Mouse (Mus musculus) embryo, embryonic 10 days (tissue): ENCODE measurements at regions not wholly inside any gene's neighbourhood (a gene's known extent, or its start where the extent isn't known, plus 50 kb on each side); places are given as distances from the start of the nearest gene placed in this dataset.

Experiments
- DNase-seq: peaks from one replicate; pipeline ENCODE4 v3.0.0-alpha.2; 2015; ENCODE audit warnings: low spot score

DNA sequence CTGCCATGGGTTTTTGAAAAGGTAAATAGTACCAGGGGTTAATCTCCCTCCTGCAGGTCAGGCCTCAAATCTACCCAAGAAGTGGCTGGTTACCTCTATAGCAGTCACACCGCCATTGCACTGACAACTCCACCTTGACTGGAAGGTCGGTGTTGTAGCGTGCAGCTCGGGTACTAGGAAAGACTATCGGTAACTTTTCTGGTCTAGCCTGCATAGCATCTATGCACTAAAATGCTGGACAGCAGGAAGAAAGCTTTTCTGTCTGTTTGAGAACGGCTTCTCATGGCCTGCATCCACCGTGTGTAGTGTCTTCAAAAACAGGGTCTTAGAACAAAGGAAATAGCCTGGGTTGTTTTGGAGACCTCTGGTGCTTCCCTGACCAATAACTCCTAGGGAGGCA, 88.8 kb downstream of the Bms1 start:
- no peak for DNase-seq

DNA sequence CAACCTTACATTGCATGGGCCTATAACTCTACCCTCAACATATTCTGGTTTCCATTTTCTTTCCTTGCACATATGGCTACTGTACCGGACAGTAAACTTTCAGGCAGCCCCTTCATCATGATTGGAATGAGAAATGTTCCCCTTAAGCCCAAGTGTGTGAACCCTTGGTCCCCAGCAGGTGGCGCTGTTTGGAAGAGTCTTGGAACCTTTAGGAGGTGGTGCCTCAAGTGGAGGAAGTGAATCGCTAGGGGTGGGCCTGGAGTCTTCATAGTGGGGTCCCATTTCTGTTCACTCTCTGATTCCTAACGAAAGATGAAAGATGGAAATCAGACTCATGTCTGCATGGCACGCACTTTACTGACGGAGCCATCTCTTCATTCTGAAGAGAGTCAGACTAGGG, 91.8 kb downstream of the Bms1 start:
- DNase-seq = peak; percentile 22

DNA sequence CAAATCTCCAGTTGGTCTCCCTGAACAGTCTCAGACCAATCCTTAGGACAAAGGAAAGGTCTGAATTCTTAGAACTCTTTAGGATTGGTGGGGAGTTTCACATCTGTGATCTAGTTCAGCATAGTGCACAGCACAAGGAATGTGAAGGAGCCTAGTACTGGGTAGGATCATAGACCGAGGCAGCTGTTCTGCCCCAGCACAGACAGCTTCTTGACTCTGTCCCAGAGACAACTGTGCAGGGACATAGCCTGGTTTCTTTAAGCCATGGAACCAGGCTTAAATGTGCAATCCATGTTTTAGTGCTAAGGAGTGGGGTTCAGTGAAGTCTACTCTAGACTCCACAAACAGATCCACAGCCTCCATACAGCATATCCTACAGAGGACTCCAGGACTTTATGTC, 93.6 kb downstream of the Bms1 start:
- DNase-seq = no peak

DNA sequence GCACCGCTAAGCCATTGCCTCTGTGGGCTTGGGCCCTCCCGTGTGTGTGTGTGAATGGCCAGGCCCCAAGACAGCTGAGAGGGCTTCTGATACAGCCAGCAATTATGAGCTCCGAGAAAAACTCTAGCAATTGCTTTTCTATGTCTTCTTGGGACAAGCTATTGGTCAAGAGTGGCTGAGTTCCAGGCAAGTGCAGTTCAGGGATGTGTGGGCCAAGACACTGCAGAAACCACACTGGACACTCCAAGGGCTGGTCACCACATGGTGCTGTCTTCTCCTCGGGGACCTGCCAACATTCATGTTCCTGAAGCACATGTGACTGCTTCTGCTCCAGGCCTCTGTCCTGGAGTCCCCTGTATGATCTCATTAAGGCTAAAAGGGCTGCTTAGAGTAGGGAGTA, 94.7 kb downstream of the Bms1 start:
- DNase-seq = no peak

DNA sequence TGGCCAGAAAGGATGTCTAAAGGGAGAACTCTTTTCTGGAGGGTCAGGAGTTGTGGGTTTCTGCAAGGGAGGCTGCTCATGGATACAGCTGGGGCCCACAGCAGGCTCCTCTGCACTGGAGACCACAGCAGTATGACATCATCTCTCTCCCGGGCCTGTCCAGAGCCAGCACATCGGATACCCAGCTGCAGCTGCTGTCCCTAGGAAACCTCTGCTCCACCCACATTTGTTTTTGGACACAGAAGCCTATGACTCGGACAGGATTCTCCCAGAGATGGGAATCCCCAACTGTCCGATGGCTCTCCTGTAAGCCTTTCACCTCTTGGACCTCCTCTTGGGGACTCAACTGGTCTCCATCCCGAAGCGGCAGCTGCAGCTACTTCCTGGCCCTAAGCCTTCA, 96.2 kb downstream of the Bms1 start:
- no peak for DNase-seq

DNA sequence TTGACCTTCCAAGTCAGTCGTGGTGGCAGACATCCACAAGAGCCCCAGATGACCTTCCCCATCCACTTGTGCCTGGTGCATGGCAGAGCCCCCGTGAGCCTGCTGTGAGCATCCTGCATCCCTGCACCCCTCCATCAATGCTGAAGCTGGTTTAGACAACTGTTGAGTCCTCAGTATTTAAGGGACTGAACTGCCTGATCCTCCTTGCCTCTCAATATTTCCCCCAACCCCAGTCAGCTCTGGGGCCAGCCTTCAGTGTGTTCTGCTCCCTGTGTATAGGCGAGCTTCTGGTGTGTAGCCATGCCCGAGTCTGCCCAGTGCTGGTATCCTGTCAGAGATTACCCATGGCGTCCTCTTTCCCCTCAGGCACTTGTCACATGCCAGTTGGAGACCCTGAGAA, 96.6 kb downstream of the Bms1 start:
- DNase-seq = no peak

DNA sequence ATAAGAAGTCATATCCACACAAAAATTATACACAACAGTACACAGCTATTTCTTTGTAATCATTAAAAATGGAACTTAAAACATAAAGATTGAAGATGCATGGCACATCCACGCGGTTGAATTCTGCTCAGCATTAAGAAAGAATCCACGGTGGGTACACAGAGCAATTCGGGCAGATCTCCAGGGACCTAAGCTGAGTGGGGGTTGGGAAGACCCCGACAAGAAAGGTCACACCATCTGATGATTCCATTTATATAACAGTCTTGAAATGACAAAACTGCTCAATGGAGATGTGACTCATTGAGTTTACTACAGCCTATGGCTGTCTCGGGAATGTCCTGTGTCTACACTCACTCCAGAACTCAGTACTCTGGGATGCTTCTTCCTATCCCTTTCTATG, 97.2 kb downstream of the Bms1 start:
- no peak for DNase-seq

DNA sequence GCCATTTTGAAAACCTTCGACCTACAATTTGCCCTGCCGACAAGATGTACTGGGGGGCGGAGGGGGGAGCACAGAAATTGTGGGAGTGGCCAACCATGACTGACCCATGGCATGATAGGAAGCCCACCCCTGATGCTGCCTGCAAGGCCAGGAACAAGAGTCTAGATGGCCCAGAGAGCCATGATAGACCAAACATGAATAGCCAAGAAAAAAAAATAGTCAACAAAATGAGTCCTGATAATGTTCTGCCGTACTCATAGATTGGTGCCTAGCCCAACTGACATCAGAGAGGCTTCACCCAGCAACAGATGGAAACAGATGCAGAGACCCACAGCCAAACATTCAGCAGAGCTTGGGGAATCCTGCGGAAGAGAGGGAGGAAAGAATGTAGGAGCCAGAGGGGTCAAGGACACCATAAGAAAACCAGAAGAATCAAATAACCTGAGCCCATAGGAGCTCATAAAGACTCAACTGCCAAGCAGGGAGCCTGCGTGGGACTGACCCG, 99.2 kb downstream of the Bms1 start:
- no peak for DNase-seq

DNA sequence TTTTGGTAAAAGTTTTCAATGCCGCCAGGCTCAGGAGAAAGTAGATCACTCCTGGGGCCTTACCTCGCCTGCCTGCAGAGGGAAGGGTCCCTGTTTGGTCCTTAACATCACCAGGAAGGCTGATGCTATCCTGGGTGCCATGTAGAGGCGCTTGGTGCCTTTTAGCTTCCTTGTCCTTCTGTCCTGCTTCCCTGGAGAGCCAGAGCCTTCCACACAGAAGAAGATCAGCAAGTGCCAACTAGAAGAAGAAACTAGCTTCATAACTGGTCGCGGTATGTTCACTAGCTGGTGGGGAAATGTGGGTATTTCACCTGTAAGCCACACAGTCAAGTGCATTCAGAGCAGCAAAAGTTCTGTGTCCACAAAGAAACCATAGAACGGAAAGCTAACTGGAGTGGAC, 103.4 kb downstream of the Bms1 start:
- DNase-seq = no peak

DNA sequence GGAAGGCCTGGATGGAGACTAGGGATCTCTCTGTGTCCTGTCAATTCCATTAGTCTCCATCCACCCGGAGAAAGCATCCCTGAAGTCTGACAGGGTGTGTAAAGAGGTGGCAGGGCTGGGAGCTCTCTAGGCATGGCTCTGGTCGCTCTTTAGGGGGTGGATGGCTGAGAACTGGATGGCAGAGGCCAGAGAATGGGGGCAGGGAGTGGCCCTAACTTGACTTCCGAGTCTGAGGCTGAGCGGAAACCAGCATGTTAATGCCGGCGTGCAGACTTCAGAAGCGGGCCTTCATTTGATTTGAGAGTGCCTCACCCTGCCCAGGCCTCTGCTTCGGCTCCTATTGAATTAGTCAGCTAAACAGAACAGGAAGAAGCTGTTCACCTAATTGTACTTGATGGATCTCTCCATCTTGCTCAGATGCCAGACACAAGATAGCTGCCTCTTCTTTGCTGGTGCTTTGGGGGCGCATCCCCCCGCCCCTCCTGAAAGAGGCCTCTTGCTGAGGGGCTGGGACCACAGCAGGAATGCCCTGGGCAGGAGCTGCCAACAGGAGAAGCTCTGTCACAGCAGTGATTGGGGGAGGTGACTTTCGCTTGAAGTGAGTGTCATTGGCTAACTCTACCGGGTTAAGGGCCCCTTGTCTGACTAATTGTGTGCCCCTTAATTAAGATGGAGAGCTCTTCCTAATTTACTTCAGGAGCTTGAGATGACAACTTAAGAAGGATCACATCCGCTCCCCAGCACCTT, 104.2 kb downstream of the Bms1 start:
- peak; percentile 43 for DNase-seq

DNA sequence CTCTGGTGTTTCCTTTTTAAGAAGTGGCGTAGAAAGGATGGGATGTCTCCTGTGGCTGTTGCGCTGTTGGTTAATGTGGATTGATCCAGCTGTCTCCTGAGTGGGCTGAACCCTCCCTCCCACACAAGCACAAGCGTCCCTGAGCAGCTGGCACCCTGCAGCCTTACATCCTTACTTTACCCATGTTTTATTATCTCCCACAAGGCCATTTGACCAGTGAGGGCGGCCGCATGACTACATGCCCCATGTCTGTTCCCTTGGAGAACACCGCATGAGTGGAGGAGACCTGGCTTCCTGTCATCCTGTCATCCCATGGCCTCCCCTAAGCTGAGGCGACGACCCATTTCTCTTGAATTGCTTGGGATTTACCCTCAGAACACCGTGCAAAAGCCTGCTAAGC, 108.2 kb downstream of the Bms1 start:
- no peak for DNase-seq

DNA sequence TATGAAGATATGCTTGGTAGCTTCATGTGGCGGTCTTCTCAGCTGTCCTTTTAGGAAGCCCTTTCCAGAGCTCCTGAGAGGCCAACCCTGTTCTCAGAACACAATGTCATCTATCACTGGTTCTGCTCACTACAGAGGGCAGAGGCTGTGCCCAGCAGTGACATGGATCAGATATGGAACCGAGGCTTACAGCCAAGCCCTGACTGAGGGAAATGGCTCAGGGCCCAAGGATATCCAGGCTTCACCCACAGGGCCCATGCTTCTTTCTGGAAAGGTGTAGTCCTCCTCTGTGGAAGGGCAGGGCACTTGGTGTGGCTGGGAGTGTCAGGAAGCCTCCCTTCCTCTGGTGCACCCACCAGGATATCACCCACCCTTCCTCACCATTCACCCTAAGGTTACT, 109.4 kb downstream of the Bms1 start:
- DNase-seq = no peak

DNA sequence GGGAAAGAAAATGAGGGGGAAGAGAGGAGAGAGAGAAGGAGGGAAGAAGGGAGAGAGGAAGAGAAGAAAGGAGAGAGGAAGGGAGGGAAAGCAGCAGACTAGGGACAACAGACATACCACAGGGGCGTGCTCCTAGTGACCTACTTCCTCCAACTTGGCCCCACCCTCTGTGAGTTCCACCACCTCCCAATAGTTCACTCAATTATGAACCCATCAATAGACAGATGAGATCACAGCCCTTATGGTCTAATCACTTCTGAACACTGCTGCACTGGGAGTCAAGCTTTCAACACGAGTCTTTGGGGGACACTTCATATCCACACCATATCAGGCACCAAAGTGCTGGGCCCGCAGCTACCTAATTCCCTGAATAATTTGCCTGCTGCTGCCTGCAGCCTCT, 110.7 kb downstream of the Bms1 start:
- DNase-seq = no peak

DNA sequence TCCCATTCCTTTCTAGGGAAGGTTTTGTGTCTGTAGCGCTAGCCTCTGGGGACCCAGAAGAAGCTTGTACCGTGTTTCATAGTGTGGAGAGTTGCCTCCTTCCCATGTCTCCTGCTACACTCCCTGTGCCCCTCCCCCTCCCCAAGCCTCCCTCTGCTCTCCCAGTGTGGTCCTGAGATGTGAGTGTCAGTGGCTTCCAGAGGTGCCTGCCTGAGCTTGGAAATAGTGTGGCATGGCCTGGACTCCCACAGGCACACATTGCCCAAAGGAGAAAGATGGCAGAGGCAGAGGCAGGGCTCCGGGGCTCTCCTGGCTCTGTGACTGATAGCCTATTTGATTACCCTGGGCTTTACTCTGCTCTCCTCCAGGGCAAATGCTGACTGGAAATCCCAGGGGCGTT, 110.0 kb upstream of the Ret start:
- DNase-seq = no peak

DNA sequence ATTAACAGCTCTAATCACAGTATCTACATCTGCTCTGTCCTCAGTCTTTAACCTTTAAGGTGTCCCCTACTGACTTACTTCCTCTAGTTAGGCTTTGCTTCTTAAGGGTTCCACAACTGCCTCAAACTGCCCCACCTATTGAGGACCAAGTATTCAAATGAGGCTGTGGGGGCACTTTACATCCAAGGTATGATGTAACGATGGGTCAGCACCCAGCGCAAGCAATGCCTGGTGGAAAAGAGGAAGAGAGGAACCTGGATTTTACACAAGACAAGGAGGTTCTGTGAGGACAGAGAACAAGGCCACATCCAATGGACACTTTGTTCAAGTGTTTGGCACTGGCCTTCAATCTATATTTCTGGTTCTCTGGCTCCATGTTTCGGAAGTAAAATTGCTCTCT, 107.7 kb upstream of the Ret start:
- no peak for DNase-seq

DNA sequence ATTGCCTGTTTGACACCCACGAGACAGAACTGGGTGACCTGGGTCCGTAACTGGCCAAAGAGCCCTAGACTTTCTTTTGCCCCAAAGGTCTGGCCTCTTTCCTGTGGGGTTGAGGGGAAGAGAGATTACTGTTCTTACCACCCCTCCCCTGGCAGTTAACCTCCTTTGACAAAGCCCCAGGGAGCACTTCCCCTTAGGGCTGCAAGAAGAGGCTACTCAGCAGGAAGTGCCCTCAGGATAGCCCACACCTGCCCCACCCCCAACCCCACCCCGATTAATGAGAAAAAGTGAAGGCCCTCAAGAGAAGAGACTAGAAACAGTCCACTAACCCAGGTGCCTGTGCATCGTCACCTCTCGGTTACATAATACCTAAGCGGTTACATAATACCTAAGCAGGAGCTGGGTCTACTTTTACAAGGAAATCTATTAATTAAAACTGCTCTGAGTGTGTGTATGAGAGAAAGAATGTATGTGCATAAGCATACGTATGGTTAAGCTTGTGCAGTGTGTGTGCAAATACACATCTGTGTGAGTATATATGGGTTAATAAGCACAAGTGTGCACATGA, 105.3 kb upstream of the Ret start:
- DNase-seq = no peak

DNA sequence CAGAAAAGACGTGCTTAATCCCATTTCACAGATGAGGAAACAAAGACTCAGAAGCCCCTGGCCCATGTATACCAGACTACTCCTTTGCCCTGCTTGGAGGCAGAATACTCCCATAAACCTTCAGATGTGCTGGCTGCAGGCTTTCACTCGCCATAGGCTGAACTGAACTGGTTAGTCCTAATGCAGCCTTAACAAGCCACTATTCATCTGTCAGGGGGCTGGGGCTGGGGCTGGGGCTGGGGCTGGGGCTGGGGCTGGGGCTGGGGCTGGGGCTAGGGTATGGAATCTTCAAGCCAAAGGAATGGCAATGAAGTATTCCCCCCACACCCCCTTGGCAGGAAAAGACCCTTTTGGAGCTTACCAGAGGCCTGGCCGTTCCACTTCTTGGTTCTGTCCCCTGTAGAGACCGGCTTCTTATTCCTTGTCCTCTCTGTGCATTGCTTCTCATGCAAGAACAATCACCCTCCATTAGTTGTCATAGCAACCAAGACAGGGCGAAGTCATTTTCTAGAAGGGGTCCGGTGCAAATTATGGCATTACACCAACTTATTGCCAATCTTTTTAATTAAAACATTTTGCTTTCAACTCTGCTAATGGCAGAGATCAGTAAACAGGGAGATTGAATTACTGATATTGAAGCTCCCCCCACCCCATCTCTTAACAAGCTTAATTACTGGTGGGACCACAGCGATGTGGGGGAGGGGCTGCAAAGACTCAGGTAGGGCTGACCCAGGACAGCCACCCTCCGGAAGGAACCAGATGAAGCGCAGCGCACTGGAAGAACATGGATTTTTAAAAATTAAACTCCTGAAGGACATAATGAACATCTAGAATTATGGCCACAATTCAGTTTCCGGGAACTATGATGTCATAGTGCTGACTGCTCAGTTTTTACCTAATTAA, 104.6 kb upstream of the Ret start:
- peak; percentile 33 for DNase-seq

DNA sequence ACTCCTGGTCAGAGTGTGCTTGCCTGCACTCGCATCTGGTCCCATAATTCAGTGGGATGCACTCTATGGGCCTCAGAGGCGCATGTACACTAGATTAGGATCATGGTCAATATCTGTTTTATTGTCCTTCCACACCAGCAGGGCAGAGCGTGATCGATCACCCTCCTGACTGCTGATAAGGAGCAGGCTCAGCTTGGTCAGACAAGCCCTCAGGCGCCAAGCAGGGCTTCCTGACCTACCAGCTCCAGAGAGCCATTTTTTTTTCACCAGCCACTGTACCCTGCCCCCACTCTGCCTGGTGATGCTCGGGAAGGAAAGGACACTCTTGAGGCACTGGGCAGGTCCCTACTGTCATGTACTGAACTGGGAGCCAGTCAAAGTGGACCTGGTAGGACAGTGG, 103.3 kb upstream of the Ret start:
- peak; percentile 22 for DNase-seq

DNA sequence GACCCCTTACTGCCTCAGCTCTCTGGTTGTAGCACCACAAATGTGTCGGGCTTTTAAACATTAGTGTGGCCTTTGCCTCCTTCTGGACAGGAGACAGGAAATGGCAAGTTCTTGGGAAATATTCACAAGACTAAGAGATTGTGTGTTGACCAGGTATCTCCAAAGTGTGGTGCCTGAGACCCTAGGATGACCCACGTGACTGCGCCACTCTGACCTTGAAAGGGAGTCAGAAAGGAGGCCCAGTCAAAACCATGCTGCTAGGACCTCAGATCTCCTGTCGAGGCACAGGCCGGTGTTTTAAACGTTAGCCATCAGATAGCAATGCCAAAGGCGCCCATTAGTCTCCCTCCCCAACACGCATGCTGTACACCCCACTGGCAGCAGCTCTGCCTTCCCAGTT, 100.1 kb upstream of the Ret start:
- no peak for DNase-seq

DNA sequence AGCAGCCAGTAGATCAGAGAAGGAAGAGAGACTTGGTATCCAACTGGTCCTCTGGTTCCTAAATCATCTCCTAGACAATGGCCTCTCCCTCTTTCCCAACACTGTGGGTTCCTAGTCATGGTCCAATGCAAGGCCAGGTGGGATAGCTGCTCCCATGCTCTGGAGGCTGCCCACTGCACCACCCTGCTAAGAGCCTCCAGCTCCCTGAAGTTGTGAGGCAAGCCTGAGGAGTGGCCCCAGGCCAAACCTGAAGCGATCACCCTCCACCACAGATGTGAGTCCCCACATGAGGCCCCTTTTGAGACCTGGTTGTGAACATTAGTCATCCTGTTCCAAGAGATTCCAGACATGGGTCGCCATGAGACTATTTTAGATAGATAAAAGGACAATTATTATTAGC, 96.5 kb upstream of the Ret start:
- DNase-seq = no peak

DNA sequence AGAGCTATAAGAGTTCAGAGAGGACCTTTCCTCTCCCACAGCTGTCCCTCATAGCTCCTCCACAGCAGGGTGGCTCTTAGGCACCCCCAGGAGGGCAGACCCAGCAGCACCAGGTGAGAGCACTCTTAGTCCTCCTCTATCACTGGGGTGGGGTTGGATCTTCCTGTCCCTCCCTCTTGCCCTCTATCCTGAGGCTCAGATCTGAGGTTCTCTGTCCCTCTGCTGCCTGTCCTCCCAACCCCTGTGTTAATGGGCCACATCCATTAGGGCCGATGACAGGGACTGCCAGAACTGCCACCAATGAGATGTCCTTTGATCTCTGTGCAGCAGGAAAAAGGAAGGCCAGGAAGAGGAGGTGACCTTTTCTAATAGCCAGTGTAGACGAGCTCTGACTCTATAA, 95.4 kb upstream of the Ret start:
- DNase-seq = no peak

DNA sequence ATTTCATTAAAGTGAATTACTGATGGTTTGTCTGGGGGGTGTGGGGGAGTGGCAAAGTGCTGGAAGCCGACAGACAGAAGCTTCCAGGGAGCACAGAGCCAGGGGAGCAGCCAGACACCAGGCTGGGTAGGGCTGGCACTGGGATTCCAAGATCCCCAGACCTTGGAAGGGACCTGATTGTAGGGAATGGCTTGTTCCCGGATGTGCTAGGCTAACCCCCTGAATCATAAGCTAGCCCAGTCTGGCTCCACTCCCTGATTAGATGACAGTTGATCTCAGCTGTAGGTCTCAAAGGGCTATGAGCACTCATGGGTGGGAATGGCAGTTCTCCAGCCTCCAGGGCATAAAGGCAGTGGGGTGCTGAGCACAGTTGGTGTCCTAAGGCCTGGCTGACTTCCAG, 94.8 kb upstream of the Ret start:
- no peak for DNase-seq

DNA sequence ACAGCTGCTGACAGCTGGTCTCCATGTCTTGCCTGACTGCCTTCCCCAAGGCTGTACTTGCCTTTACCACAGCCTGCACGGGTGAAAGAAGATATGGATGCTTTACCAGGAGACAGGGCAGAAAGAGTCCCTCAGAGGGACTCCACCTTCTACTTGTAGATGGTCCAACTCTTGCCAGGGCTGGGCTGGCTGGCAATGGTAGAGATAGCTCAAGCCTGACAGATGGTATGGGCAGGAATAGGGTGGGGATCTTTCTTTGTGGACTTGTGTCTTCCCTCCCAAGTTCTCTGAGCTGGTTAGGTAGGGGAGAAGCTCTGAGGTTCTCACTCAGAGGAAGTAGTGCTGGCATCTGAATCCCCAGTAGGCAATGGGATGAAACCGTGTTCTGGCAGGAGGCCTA, 93.9 kb upstream of the Ret start:
- no peak for DNase-seq
